Mouse (Mus musculus) testis, adult 2 months (tissue): Measurements from ENCODE around the gene Prmt1.
"Not testable (repeated sequence)": the region's sequence is repeated elsewhere in the genome, so short reads cannot be mapped to it uniquely, and the experiment has no call there.

Experiments
- CTCF ChIP-seq: fragments of 200-500 bp; IDR thresholded peaks from 2 replicates; pipeline ENCODE4 v1.5.1; 2012; ENCODE audit warnings: low read depth, mild to moderate bottlenecking, inconsistent platforms, low read length, moderate library complexity; ENCODE audit not compliant: control insufficient read depth, insufficient read depth, insufficient replicate concordance
- POLR2A ChIP-seq: fragments of 200-500 bp; IDR thresholded peaks from 2 replicates; pipeline ENCODE4 v1.6.1; 2012; ENCODE audit warnings: low read depth, mild to moderate bottlenecking, inconsistent platforms, low read length, moderate library complexity; ENCODE audit not compliant: control insufficient read depth

- not testable (repeated sequence) for TF ChIP-seq CTCF, POLR2A
These were observed 37.3 kb upstream of the Prmt1 start for GRCm38 (mm10) chr7:45023711-45024110.
